Mouse (Mus musculus) megakaryocyte progenitor cell, adult 5-6 weeks (primary cell): Measurements from ENCODE around the gene Ovol2. TPM values are rescaled to one million over a fixed set of nuclear protein-coding genes. Genes with fewer than 3 reads are reported as not detected.

ENCODE experiments used
- ATAC-seq: replicated peaks from 2 replicates; pipeline ENCODE4 v1.8.0; 2016; ENCODE audit warnings: mild to moderate bottlenecking, moderate TSS enrichment, inconsistent platforms; ENCODE audit not compliant: poor library complexity
- total RNA-seq, 2 experiments: library from RNA; stranded (forward) in 1 of 2; stranded (reverse) in 1 of 2; fragments of 157-497, 149-512 nt in 1 of 2; fragments of 200-1000 nt in 1 of 2; gene quantifications; 2 replicates each; pipeline versions ENCODE4 v1.2.3 to v1.2.4; 2015 to 2017

Ovol2 gene
- total RNA-seq, 2 experiments from 2014 or later: not detected

DNA sequence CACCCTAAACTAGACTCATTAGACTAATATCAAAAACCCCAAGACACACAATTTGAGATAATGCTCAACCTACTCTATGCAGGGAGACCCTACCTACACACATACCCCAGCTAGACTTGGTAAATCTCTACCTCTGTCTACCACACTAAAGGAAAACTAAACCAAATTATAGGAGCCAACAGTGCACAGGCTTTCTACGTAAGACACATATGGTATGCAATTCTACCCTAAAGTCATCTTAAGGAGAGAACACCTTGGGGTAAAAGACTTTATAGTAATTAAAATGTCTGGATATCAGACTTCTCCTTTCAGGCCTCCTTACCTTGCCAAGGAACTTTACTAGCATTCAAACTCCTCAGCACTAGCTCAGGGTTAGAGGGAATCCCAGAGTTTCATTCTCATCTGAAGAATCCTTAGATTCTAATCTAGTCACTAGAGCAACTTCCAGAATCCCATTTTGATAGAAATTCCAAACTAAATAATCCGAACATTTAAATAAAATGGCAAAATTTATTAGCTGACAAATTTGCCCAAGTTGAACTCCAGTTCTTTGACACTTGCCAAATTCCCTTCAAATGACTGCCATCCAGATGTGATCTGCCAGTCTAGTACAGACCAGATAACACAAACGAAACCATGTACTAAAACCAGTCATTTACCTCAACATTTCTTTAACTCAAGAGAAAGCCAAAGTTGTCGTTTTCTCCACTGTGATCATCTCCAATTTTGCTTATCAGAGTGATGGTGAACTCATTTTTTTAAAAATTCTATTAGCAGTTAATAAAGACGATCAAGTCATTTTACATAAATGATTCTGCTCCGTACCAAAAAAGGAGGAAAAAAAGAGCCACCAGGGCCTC lies 63.3 kb downstream of the Ovol2 start:
- no peak for ATAC-seq

- no peak for ATAC-seq
Measured at GRCm38 (mm10) chr2:144267731-144268015, 64.3 kb downstream of the Ovol2 start.

- no peak for ATAC-seq
Measured at GRCm38 (mm10) chr2:144267004-144267730, 64.8 kb downstream of the Ovol2 start.

GRCm38 (mm10) chr2:144265916-144266683 lies 65.8 kb downstream of the Ovol2 start:
- peak; percentile 10 for ATAC-seq

GRCm38 (mm10) chr2:144265120-144265488 lies 66.8 kb downstream of the Ovol2 start:
- ATAC-seq: no peak

DNA sequence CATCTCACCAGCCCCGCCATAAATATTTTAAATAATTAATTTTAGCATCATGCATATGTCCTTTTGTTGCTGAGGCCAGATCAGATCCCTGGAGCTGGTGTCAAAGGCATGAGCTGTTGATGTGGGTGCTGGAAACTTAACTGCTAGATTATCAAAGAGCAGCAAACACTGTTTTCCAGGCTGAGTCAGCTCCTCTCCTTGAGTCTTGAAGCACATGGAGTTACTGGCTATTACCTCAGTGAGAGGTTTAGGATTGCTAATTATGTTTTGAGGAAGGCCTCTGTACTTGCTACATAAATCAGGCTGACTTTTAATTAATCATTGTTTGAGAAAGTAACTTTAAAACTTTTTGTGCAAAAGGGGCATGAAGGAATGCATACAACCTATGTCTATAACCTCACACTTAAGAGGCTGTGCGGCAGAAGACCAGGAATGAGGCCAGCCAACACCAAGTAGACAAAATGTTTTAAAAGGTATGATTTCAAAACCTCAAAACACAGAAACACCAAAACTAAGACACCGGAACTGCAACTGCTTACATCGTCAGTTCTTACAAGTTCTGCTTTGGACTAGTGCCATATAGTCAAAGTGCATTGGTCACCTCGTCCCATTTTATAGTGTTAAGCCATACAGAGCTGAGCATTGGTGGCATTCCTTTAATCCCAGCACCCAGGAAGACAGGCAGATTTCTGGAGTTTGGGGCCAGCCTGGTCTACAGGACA lies 67.4 kb downstream of the Ovol2 start:
- ATAC-seq: no peak; the same call in 1 of the 2 replicates

GRCm38 (mm10) chr2:144262837-144263236 lies 69.1 kb downstream of the Ovol2 start:
- peak; percentile 30 for ATAC-seq

Other genes with a start within 250 kb of the Ovol2 start
- gene Mgme1, start 61.5 kb downstream of the Ovol2 start, total RNA-seq (2015): 16.5 and 17.7 TPM in 2 replicates
- gene Mgme1, start 61.5 kb downstream of the Ovol2 start, total RNA-seq (2017): 30.2 and 31.0 TPM in 2 replicates
- 269 and 285 TPM in 2 replicates for gene Snx5, start 61.2 kb downstream of the Ovol2 start, total RNA-seq (2015)
- gene Snx5, start 61.2 kb downstream of the Ovol2 start, total RNA-seq (2017): 297 and 304 TPM in 2 replicates
- 44.7 and 63.4 TPM in 2 replicates for gene Kat14, start 36.8 kb upstream of the Ovol2 start, total RNA-seq (2015)
- 34.4 and 38.1 TPM in 2 replicates for gene Kat14, start 36.8 kb upstream of the Ovol2 start, total RNA-seq (2017)
- not detected in 2 replicates for gene Pet117, start 36.9 kb upstream of the Ovol2 start, total RNA-seq (2015)
- gene Pet117, start 36.9 kb upstream of the Ovol2 start, total RNA-seq (2017): 12.3 TPM in 1 of 2 replicates, not detected in the other
- gene Dzank1, start 195.3 kb upstream of the Ovol2 start, total RNA-seq (2015): not detected in 2 replicates
- gene Dzank1, start 195.3 kb upstream of the Ovol2 start, total RNA-seq (2017): 0.03 TPM in 1 of 2 replicates, not detected in the other
- gene Polr3f, start 195.6 kb upstream of the Ovol2 start, total RNA-seq (2015): 17.9 and 18.9 TPM in 2 replicates
- 19.9 and 29.1 TPM in 2 replicates for gene Polr3f, start 195.6 kb upstream of the Ovol2 start, total RNA-seq (2017)
- gene Rbbp9, start 218.7 kb upstream of the Ovol2 start, total RNA-seq (2015): 12.9 and 17.9 TPM in 2 replicates
- gene Rbbp9, start 218.7 kb upstream of the Ovol2 start, total RNA-seq (2017): 8.7 and 13.1 TPM in 2 replicates
- gene Sec23b, start 224.1 kb upstream of the Ovol2 start, total RNA-seq (2015): 53.3 and 66.8 TPM in 2 replicates
- gene Sec23b, start 224.1 kb upstream of the Ovol2 start, total RNA-seq (2017): 118 and 125 TPM in 2 replicates